Mouse (Mus musculus): ENCODE results near the gene Prr3. TPM values are rescaled to one million over a fixed set of nuclear protein-coding genes. Genes with fewer than 3 reads are reported as not detected.
A peak's percentile ranks its signal among the peaks of the same experiment; 100 is the strongest.
"Not testable (repeated sequence)": the region's sequence is repeated elsewhere in the genome, so short reads cannot be mapped to it uniquely, and the experiment has no call there.

The Prr3 gene
- total RNA-seq, 2 experiments from 2014 or later, result 2.6 to 3.9 TPM

- DNase-seq, result no peak
Measured at GRCm38 (mm10) chr17:35998545-35999305, 18.7 kb upstream of the Prr3 start.

- no peak for DNase-seq
Measured at GRCm38 (mm10) chr17:35997713-35998510, 17.9 kb upstream of the Prr3 start.

GRCm38 (mm10) chr17:35996949-35997348 is 16.9 kb upstream of the Prr3 start:
- peak; percentile 88 for DNase-seq

- no peak for DNase-seq
Measured at GRCm38 (mm10) chr17:35994879-35995240, 14.8 kb upstream of the Prr3 start.

- DNase-seq, result peak; percentile 77
Measured at GRCm38 (mm10) chr17:35994175-35994878, 14.3 kb upstream of the Prr3 start.

GRCm38 (mm10) chr17:35993675-35994074 is 13.6 kb upstream of the Prr3 start:
- peak; percentile 54 for DNase-seq

- no peak for DNase-seq
Measured at GRCm38 (mm10) chr17:35991781-35992180, 11.7 kb upstream of the Prr3 start.

GRCm38 (mm10) chr17:35981776-35982175 is 1.7 kb upstream of the Prr3 start:
- DNase-seq, result no peak

- peak; percentile 58 for DNase-seq
Measured at GRCm38 (mm10) chr17:35980363-35980754, 323 bp upstream of the Prr3 start.

- peak; percentile 19 for DNase-seq
Measured at GRCm38 (mm10) chr17:35978811-35979400, 1.1 kb downstream of the Prr3 start.

- no peak for DNase-seq
Measured at GRCm38 (mm10) chr17:35972131-35972530, 7.9 kb downstream of the Prr3 start.

GRCm38 (mm10) chr17:35969418-35970389 is 10.3 kb downstream of the Prr3 start, which contains the start of gene Abcf1:
Gene Abcf1 (minus strand): TSS chr17:35969761.
- DNase-seq, result peak; percentile 96

- DNase-seq, result no peak
Measured at GRCm38 (mm10) chr17:35967621-35968020, 12.4 kb downstream of the Prr3 start.

- no peak for DNase-seq
Measured at GRCm38 (mm10) chr17:35963279-35963678, 16.8 kb downstream of the Prr3 start.

GRCm38 (mm10) chr17:35958533-35959223 is 21.4 kb downstream of the Prr3 start:
- DNase-seq, result no peak

- DNase-seq, result no peak
Measured at GRCm38 (mm10) chr17:35954665-35955064, 25.4 kb downstream of the Prr3 start.

GRCm38 (mm10) chr17:35952559-35952958 is 27.5 kb downstream of the Prr3 start:
- not testable (repeated sequence) for DNase-seq

GRCm38 (mm10) chr17:35950946-35951345 is 29.1 kb downstream of the Prr3 start:
- not testable (repeated sequence) for DNase-seq

GRCm38 (mm10) chr17:35939941-35940340 is 40.1 kb downstream of the Prr3 start:
- no peak for DNase-seq

- DNase-seq, result no peak
Measured at GRCm38 (mm10) chr17:35939108-35939507, 40.9 kb downstream of the Prr3 start.

Data from gastrocnemius, postnatal 25 days (tissue).